Mouse (Mus musculus) E14TG2a.4 (cell line): Measurements from ENCODE around the gene Nox4.

Source experiments
- H3K27me3 ChIP-seq: 2 replicates; pipeline ENCODE4 v1.6.1; 2014; ENCODE audit warnings: low read length, control low read depth; ENCODE audit not compliant: insufficient read depth
- H3K36me3 ChIP-seq: 2 replicates; pipeline ENCODE4 v1.6.1; 2014; ENCODE audit warnings: low read length, control low read depth; ENCODE audit not compliant: insufficient read depth
- H3K4me1 ChIP-seq: replicated peaks from 2 replicates; pipeline ENCODE4 v1.6.1; 2014; ENCODE audit warnings: low read depth, low read length, control low read depth
- H3K4me3 ChIP-seq: replicated peaks from 2 replicates; pipeline ENCODE4 v1.5.1; 2014; ENCODE audit warnings: mild to moderate bottlenecking, low read length
- H3K9me3 ChIP-seq: 2 replicates; pipeline ENCODE4 v1.6.1; 2014; ENCODE audit warnings: low read length, control low read depth
- CTCF ChIP-seq: conservative IDR thresholded peaks from 2 replicates; pipeline ENCODE4 v1.5.1; 2014; ENCODE audit warnings: low read length
- NANOG ChIP-seq: IDR thresholded peaks from 2 replicates; pipeline ENCODE4 v1.6.1; 2014; ENCODE audit warnings: borderline replicate concordance, low read length, mixed read lengths
- POU5F1 ChIP-seq: IDR thresholded peaks from 2 replicates; pipeline ENCODE4 v1.6.1; 2014; ENCODE audit warnings: low read length, borderline replicate concordance

Gene Nox4

DNA sequence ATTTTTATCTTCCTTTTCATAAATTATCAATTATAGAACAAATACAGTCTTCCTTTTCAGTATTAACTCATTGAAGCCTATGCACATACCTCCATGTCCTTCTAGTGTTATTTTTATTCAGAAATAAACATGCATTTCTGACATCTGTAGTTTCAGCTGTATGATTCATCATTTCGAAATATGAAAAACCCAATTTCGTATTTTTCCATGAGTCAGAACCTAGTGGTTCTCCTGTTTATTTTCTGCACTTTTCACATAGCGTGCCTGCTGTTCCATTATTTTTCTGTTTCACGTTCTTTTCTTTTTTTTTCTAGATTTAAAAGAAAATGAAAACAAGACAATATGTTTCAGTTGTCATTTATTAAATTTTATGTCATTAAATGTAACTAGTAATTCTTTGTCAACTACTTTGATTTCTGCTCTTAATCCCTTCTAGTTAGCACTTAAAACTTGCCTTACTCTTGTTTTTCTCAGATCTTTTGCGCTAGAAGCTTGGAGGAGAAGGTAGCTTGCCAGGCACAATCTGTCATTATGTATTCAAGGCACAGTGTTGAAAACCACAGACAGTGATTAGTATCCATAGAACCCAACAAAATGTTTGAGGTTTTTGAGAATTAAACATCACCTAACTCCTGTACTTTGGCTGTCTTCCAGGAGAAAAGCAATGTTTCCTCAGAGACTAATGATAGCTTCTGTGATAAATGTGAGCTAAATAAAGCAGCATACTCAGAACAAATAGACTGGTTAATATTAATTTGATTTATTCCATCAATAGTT lies 85.1 kb downstream of the Nox4 start:
- Histone ChIP-seq H3K4me3 (no peak overlapping the region), H3K9me3 (no peaks in the 10 kb centered on the region), H3K36me3 (no peaks in the 10 kb centered on the region), H3K4me1 (no peaks in the 10 kb centered on the region), H3K27me3 (no peaks in the 10 kb centered on the region)
- TF ChIP-seq CTCF, result no peak
- no peak for TF ChIP-seq POU5F1
- no peak for TF ChIP-seq NANOG

DNA sequence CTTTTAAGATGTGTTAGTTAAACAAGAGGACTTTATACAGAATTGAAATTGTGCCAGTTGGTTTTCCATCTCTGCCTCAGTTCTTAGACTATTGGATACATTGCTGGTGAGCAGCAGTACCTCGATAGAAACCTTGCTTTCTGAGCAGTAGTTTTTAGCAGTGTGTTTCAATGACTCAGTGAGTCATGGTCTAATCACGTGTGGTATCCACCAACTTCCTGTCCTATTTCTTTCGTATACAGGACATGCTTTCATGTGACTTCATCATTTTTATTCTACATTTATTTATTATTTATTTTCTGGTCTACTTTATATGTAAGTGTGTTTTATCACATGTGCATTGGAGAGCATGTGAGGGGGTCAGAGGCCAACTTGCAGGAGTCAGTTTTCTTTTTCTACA lies 99.7 kb downstream of the Nox4 start:
- no peaks in the 10 kb centered on the region for H3K9me3 ChIP-seq

DNA sequence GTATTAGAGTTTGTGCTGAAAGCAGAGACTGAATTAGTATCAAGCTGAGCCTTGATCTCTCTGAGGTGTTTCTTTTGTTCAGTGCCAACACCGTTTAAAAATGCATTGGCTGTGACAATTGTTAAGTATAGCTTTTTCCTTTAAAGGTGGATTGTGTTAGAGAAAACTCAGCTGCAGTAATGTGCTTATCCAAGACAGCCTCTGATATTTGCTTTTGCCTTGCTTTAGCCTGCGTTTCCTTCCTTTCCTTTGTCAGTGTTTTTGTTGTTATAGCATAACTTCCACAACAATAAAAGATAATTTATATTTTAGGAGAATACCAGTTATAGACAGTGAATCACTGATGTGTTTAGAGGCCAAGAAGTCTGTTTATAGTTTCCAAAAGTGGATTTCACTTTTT lies 106.9 kb downstream of the Nox4 start:
- Histone ChIP-seq H3K36me3 (no peaks in the 10 kb centered on the region), H3K9me3 (no peaks in the 10 kb centered on the region), H3K27me3 (no peaks in the 10 kb centered on the region), H3K4me1 (no peaks in the 10 kb centered on the region), H3K4me3 (no peak overlapping the region)
- TF ChIP-seq POU5F1, result no peak
- TF ChIP-seq CTCF, result no peak
- TF ChIP-seq NANOG, result peak; percentile 33; the same call in 1 of the 2 replicates

More for the DNA sequence above, 99.7 kb downstream of the Nox4 start:
- Histone ChIP-seq H3K36me3 (no peaks in the 10 kb centered on the region), H3K27me3 (no peaks in the 10 kb centered on the region), H3K4me3 (no peak overlapping the region), H3K4me1 (no peaks in the 10 kb centered on the region)
- TF ChIP-seq POU5F1 (no peak), CTCF (no peak), NANOG (no peak)

DNA sequence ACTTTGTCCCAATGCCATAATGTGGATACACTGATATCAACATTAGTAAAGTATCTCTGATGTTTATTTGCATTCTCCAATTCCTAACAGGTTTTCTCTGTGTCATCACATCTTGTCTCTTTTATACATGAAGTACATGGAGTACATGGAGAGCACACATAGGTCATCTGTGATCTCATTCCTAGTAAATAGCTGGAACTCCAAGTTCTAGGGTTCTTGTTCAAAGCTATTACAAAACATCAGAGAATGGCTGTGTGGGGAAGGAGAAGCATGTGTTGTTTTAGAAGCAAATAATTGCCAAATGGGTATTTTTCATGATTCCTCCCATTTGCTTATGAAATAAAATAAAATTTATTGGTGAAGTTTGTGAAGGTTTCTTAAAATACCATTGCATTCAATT lies 121.9 kb downstream of the Nox4 start:
- Histone ChIP-seq H3K4me1 (no peaks in the 10 kb centered on the region), H3K9me3 (no peaks in the 10 kb centered on the region), H3K4me3 (no peak overlapping the region), H3K27me3 (no peaks in the 10 kb centered on the region), H3K36me3 (no peaks in the 10 kb centered on the region)
- TF ChIP-seq NANOG (no peak), POU5F1 (no peak), CTCF (no peak)

DNA sequence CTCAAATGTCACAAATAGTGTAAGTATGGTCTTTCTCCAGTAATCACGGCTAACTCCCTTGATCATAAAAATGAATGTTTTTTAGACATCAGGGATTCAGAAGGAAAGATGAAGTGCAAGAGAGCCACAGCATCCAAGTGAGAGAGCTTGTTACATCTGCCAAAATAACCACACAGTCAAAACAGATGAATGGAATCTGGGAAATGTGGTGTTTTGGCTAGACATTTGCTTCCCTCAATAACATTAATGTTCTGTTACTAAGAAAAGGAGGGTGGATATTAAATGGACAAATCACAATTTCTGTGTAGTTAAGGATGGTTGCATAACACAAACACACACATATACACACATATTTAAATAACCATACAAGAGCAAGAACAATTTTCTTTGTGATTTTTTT lies 123.2 kb downstream of the Nox4 start:
- TF ChIP-seq CTCF, result no peak
- TF ChIP-seq NANOG, result no peak
- no peak for TF ChIP-seq POU5F1
- Histone ChIP-seq H3K9me3 (no peaks in the 10 kb centered on the region), H3K4me3 (no peak overlapping the region), H3K27me3 (no peaks in the 10 kb centered on the region), H3K4me1 (no peaks in the 10 kb centered on the region), H3K36me3 (no peaks in the 10 kb centered on the region)

DNA sequence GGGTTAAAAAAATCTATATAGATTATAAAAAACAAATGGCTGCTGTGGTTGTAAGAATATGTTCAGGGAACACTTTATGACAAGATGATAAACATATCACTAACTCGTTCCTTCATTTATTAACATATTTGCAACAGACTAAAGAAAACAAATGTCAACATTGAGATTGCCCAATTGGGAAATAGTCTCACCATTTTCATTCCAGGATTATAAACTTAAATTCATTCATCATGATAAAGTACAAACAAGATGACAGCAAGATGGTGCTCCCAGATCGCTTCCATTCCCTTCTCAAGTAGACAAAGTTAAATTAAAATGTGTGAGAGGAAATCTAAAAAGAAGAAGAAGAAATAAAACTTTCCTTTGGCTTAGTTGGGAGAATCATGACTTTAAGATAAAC lies 124.9 kb downstream of the Nox4 start:
- no peaks in the 10 kb centered on the region for H3K4me1 ChIP-seq
- TF ChIP-seq CTCF (no peak), POU5F1 (no peak), NANOG (no peak)
- no peaks in the 10 kb centered on the region for H3K27me3 ChIP-seq
- no peak overlapping the region for H3K4me3 ChIP-seq
- no peaks in the 10 kb centered on the region for H3K36me3 ChIP-seq
- H3K9me3 ChIP-seq, result no peaks in the 10 kb centered on the region

DNA sequence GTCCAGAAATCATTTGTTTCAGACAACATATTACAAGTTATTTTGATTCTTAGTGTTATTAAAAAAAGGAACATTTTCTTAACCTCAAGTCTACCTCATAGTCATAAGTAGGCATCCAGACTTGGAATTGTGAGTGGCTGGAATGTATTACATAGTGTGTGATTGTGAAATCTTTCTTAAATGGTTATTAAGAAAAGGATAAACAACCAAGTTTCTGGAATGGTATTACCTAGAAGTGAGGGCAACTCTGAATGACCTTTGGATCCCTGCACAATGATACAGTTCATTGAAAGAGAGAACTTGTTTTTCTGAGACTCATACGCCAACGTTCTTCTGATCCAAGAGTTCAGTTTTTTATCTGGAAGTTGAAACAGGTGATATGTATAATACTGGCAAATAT lies 125.4 kb downstream of the Nox4 start:
- TF ChIP-seq CTCF (no peak), NANOG (no peak)
- H3K4me3 ChIP-seq, result no peak overlapping the region
- H3K4me1 ChIP-seq, result no peaks in the 10 kb centered on the region
- no peaks in the 10 kb centered on the region for H3K27me3 ChIP-seq
- no peaks in the 10 kb centered on the region for H3K36me3 ChIP-seq
- no peaks in the 10 kb centered on the region for H3K9me3 ChIP-seq

DNA sequence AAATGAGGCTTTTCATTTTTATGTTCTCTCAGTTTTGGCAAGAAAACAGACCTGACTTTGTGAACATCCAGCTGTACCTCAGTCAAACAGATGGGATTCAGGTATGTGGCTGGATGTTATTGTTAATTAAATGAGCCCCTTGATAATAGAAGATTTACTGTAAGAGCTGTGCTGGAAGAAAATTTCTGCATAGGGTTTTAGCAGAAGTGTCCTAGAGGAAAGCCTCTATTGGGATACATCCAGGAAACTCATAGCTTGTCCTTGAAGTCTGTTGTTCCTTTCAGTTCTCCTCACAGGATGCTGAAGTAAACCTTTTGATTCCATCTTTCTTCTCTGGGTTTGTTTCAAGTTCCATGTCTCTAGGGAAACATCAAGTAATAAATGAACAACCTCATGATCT lies 128.4 kb downstream of the Nox4 start:
- no peak for TF ChIP-seq CTCF
- no peak for TF ChIP-seq POU5F1
- TF ChIP-seq NANOG, result no peak
- H3K9me3 ChIP-seq, result no peaks in the 10 kb centered on the region
- H3K27me3 ChIP-seq, result no peaks in the 10 kb centered on the region
- H3K4me1 ChIP-seq, result no peaks in the 10 kb centered on the region
- no peaks in the 10 kb centered on the region for H3K36me3 ChIP-seq
- no peak overlapping the region for H3K4me3 ChIP-seq

DNA sequence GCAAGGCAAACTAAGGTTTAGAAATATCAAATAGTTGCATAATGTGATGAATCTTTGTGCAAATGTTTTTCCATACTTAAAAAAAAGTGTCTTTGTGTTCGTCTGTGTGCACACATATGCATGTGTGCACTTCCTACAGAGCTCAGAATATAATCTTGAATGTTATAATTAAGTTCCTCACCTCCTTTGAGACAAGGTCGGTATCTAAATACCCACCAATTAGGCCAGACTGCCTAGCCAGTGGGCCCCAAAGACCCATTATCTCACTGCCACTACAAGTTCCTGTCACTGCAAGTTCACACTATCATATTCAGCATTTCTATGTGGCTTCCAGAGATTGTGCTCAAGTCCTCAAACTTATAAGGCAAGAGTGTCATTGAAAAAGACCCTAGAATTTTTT lies 129.0 kb downstream of the Nox4 start:
- no peak overlapping the region for H3K4me3 ChIP-seq
- TF ChIP-seq CTCF (no peak), NANOG (no peak)
- no peaks in the 10 kb centered on the region for H3K36me3 ChIP-seq
- no peaks in the 10 kb centered on the region for H3K4me1 ChIP-seq
- H3K27me3 ChIP-seq, result no peaks in the 10 kb centered on the region
- H3K9me3 ChIP-seq, result no peaks in the 10 kb centered on the region
